Mouse (Mus musculus): Measurements from ENCODE around the gene Aknad1. TPM values are rescaled to one million over a fixed set of nuclear protein-coding genes. Genes with fewer than 3 reads are reported as not detected.

Gene Aknad1
- polyA plus RNA-seq, 1 experiment from 2014 or later = 1.2 TPM

GRCm38 (mm10) chr3:108805622-108806021 lies 66.2 kb downstream of the Aknad1 start:
- H3K36me3 ChIP-seq = peaks cover 66% of the 10 kb centered on the region
- H3K9me3 ChIP-seq (replicated peaks) = no peaks in the 10 kb centered on the region
- H3K27ac ChIP-seq (replicated peaks) = no peak overlapping the region
- no peak for ATAC-seq (ENCODE audit: insufficient number of reproducible peaks, low FRiP score, low TSS enrichment, low read depth)
- no peak overlapping the region for H3K4me2 ChIP-seq (replicated peaks)
- H3K4me3 ChIP-seq (replicated peaks) = no peak overlapping the region
- 84% methylated on average over 5 of the region's 5 CpGs for WGBS
- no peak overlapping the region for H3K9ac ChIP-seq
- no peaks in the 10 kb centered on the region for H3K27me3 ChIP-seq
- no peaks in the 10 kb centered on the region for H3K4me1 ChIP-seq

- Histone ChIP-seq H3K36me3 (peaks cover 33% of the 10 kb centered on the region), H3K4me2 (replicated peaks) (no peak overlapping the region), H3K4me1 (no peaks in the 10 kb centered on the region), H3K27me3 (no peaks in the 10 kb centered on the region), H3K27ac (replicated peaks) (no peak overlapping the region), H3K9me3 (replicated peaks) (no peaks in the 10 kb centered on the region), H3K4me3 (replicated peaks) (no peak overlapping the region), H3K9ac (no peak overlapping the region)
- WGBS = 80% methylated on average over 4 of the region's 4 CpGs
- no peak for ATAC-seq (ENCODE audit: insufficient number of reproducible peaks, low FRiP score, low TSS enrichment, low read depth)
These were observed 71.3 kb downstream of the Aknad1 start for GRCm38 (mm10) chr3:108810747-108811263.

- WGBS = 58% methylated on average over 4 of the region's 4 CpGs
- H3K9ac ChIP-seq = no peak overlapping the region
- no peak overlapping the region for H3K4me3 ChIP-seq (replicated peaks)
- H3K36me3 ChIP-seq = peaks cover 30% of the 10 kb centered on the region
- ATAC-seq (ENCODE audit: insufficient number of reproducible peaks, low FRiP score, low TSS enrichment, low read depth) = no peak
- no peak overlapping the region for H3K27ac ChIP-seq (replicated peaks)
- no peak overlapping the region for H3K4me2 ChIP-seq (replicated peaks)
- H3K27me3 ChIP-seq = no peaks in the 10 kb centered on the region
- no peaks in the 10 kb centered on the region for H3K9me3 ChIP-seq (replicated peaks)
- H3K4me1 ChIP-seq = no peaks in the 10 kb centered on the region
These were observed 76.2 kb downstream of the Aknad1 start for GRCm38 (mm10) chr3:108815631-108816030.

- WGBS = 59% methylated on average over 11 of the region's 11 CpGs
- 0 out of 2 replicates have a peak, but pooled peaks cover 4% of the 10 kb centered on the region for H3K4me1 ChIP-seq
- peaks cover 11% of the 10 kb centered on the region; the same call in 1 of the 2 replicates for H3K36me3 ChIP-seq
- no peak overlapping the region for H3K9ac ChIP-seq
- no peak overlapping the region for H3K4me2 ChIP-seq (replicated peaks)
- H3K9me3 ChIP-seq (replicated peaks) = no peaks in the 10 kb centered on the region
- no peaks in the 10 kb centered on the region for H3K27me3 ChIP-seq
- H3K27ac ChIP-seq (replicated peaks) = no peak overlapping the region
- no peak overlapping the region for H3K4me3 ChIP-seq (replicated peaks)
- no peak for ATAC-seq (ENCODE audit: insufficient number of reproducible peaks, low FRiP score, low TSS enrichment, low read depth)
These were observed 91.0 kb downstream of the Aknad1 start for GRCm38 (mm10) chr3:108830493-108830892.

- no peaks in the 10 kb centered on the region for H3K27me3 ChIP-seq
- H3K4me1 ChIP-seq = 0 out of 2 replicates have a peak, but pooled peaks cover 4% of the 10 kb centered on the region
- no peak overlapping the region for H3K4me2 ChIP-seq (replicated peaks)
- WGBS = 93% methylated on average over 6 of the region's 6 CpGs
- no peak overlapping the region for H3K9ac ChIP-seq
- no peak for ATAC-seq (ENCODE audit: insufficient number of reproducible peaks, low FRiP score, low TSS enrichment, low read depth)
- no peaks in the 10 kb centered on the region for H3K9me3 ChIP-seq (replicated peaks)
- no peak overlapping the region for H3K27ac ChIP-seq (replicated peaks)
- H3K36me3 ChIP-seq = peaks cover 3% of the 10 kb centered on the region; the same call in 1 of the 2 replicates
- H3K4me3 ChIP-seq (replicated peaks) = no peak overlapping the region
These were observed 92.3 kb downstream of the Aknad1 start for GRCm38 (mm10) chr3:108831750-108832149.

Other genes with a start within 250 kb of the Aknad1 start
- 2.8 and 6.1 TPM in 2 replicates for gene 1700013F07Rik, start 205.5 kb upstream of the Aknad1 start, polyA plus RNA-seq (2015; fragmentation: Nextera tagmentation; extraction: Ambion mirVana)
- 3.3 and 4.1 TPM in 2 replicates for gene 5330417C22Rik, start 203.1 kb upstream of the Aknad1 start, polyA plus RNA-seq (2015; fragmentation: Nextera tagmentation; extraction: Ambion mirVana)
- gene Tmem167b, start 177.2 kb upstream of the Aknad1 start, polyA plus RNA-seq (2015; fragmentation: Nextera tagmentation; extraction: Ambion mirVana) = 48.6 and 49.6 TPM in 2 replicates
- gene Taf13, start 168.0 kb upstream of the Aknad1 start, polyA plus RNA-seq (2015; fragmentation: Nextera tagmentation; extraction: Ambion mirVana) = 43.1 and 51.3 TPM in 2 replicates
- 18.0 and 19.9 TPM in 2 replicates for gene Wdr47, start 148.4 kb upstream of the Aknad1 start, polyA plus RNA-seq (2015; fragmentation: Nextera tagmentation; extraction: Ambion mirVana)
- gene Clcc1, start 85.7 kb upstream of the Aknad1 start, polyA plus RNA-seq (2015; fragmentation: Nextera tagmentation; extraction: Ambion mirVana) = 86.3 and 87.5 TPM in 2 replicates
- gene Gpsm2, start 17.3 kb upstream of the Aknad1 start, polyA plus RNA-seq (2015; fragmentation: Nextera tagmentation; extraction: Ambion mirVana) = 68.1 and 75.8 TPM in 2 replicates
- gene Stxbp3, start 100.9 kb downstream of the Aknad1 start, polyA plus RNA-seq (2015; fragmentation: Nextera tagmentation; extraction: Ambion mirVana) = 42.1 and 44.0 TPM in 2 replicates
- 0.70 and 0.94 TPM in 2 replicates for gene Fndc7, start 150.3 kb downstream of the Aknad1 start, polyA plus RNA-seq (2015; fragmentation: Nextera tagmentation; extraction: Ambion mirVana)
- gene Prpf38b, start 172.1 kb downstream of the Aknad1 start, polyA plus RNA-seq (2015; fragmentation: Nextera tagmentation; extraction: Ambion mirVana) = 78.5 and 85.1 TPM in 2 replicates
- 0.77 and 0.80 TPM in 2 replicates for gene Henmt1, start 200.2 kb downstream of the Aknad1 start, polyA plus RNA-seq (2015; fragmentation: Nextera tagmentation; extraction: Ambion mirVana)
- gene Gm9857, start 200.8 kb downstream of the Aknad1 start, polyA plus RNA-seq (2015; fragmentation: Nextera tagmentation; extraction: Ambion mirVana) = 0.67 and 0.80 TPM in 2 replicates